Mouse (Mus musculus): ENCODE measurements around the gene Gm9780. TPM values are rescaled to one million over a fixed set of nuclear protein-coding genes. Genes with fewer than 3 reads are reported as not detected.
"Not testable (repeated sequence)": the region's sequence is repeated elsewhere in the genome, so short reads cannot be mapped to it uniquely, and the experiment has no call there.

The Gm9780 gene
- 1 to 10 TPM; 1.9 to 3.7 TPM for total RNA-seq (2021)
- long read RNA-seq, partial matches to known transcripts = 0 of 1 reads
- long read RNA-seq, other reads (novel, unspliced or antisense) = 0 of 1 reads

GRCm38 (mm10) chr14:26042611-26043010 is at the start of gene Gm9780:
TSS of gene Gm9780 (minus strand) at chr14:26042711.
- not testable (repeated sequence) for DNase-seq (ENCODE audit: low spot score in 2 of 2)

DNA sequence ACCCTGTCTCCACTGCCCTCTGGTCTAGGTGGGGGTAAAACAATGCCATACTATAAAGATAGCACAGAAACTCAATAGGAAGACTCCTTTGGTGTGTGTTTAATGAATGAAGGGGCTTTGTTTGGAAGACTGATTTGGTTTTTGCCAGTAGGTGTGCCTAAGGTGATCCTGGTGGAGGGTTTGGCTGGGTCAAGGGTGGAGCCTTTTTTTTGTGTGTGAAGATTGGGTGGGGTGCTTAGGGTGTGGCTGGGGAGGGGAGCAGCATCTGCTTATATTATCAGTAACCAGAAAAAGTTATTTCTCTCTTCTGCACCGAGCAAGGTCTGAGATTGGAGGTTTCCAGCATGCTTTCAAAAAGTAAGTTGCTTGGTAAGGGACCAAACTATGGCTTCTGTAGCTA is 39.5 kb upstream of the Gm9780 start, which contains the start of gene Cphx3:
Cphx3 (plus strand) TSS at position 301 of the 400 bp plus-strand sequence.
- not testable (repeated sequence) for DNase-seq (ENCODE audit: low spot score in 2 of 2)

- DNase-seq (ENCODE audit: low spot score in 2 of 2) = not testable (repeated sequence)
Observed at GRCm38 (mm10) chr14:26081216-26081615, 38.7 kb upstream of the Gm9780 start, which contains the start of gene Cphx2. TSS of gene Cphx2 (plus strand) at chr14:26081516.

GRCm38 (mm10) chr14:26076620-26077390 is 34.3 kb upstream of the Gm9780 start:
- DNase-seq (ENCODE audit: low spot score in 2 of 2) = not testable (repeated sequence)

- DNase-seq (ENCODE audit: low spot score in 2 of 2) = not testable (repeated sequence)
Observed at GRCm38 (mm10) chr14:26067325-26067633, 24.8 kb upstream of the Gm9780 start, which contains the start of gene Tmem254c. TSS of gene Tmem254c (minus strand) at chr14:26067355.

GRCm38 (mm10) chr14:26066574-26067324 is 24.2 kb upstream of the Gm9780 start:
- not testable (repeated sequence) for DNase-seq (ENCODE audit: low spot score in 2 of 2)

GRCm38 (mm10) chr14:26059362-26059761 is 16.9 kb upstream of the Gm9780 start:
- DNase-seq (ENCODE audit: low spot score in 2 of 2) = not testable (repeated sequence)

- not testable (repeated sequence) for DNase-seq (ENCODE audit: low spot score in 2 of 2)
Observed at GRCm38 (mm10) chr14:26058184-26058583, 15.7 kb upstream of the Gm9780 start.

DNA sequence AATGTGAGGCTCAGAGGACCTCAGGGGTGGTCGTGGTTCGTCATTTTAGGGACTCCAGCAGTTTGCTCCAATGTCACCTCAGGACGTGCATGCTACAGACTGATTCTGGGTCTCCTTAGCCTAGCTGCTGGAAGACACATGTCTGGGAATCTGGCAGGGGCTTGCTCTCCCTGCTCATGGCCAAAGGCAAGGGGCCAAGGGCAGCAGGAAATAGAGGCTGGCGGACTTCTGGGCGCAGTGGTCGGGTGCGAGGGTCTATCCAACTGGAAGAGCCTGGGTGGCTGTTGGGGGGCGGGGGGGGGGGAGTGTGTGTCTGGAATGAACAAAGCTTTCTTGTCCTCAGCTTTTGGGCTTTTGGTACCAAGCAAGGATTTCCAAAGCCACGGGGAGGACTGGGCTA is 6.3 kb upstream of the Gm9780 start:
- DNase-seq (ENCODE audit: low spot score in 2 of 2) = not testable (repeated sequence)

DNA sequence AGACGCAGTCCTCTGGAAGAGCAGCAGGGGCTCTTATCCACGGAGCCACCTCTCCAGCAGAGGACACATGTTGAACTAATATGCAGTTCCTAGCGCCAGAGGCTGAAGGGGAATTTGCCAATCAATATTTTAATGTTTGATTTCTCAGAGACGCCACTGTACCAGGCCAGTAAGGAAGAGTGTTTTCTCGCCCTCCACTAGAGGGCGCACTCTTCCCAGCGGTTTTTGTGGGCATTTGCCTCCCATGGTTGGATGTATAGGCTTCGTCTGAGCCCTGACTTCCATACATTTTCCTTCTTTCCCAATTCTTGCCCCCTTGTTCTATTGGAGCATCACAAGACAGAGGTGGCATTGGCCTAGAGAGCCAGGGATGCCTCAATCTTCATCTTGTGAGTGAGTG is 4.5 kb upstream of the Gm9780 start:
- not testable (repeated sequence) for DNase-seq (ENCODE audit: low spot score in 2 of 2)

DNA sequence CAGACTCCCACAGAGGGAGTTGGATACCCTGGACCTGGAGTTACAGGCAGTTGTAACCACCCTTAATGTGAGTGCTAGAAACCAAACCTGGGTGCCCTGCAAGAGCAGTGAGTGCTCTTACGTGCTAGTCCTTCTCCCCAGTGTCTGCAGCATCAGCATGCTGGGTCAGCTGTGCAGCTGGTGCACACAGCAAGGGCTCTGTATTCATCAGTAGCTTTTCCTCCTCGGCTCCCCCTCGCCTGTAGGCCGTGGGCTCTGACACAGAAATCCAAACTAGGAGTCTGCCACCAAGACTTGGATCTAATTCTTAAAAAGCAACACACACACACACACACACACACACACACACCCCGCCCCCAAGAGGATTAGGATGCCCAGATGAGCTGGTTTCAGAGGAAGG is 2.5 kb upstream of the Gm9780 start:
- not testable (repeated sequence) for DNase-seq (ENCODE audit: low spot score in 2 of 2)

DNA sequence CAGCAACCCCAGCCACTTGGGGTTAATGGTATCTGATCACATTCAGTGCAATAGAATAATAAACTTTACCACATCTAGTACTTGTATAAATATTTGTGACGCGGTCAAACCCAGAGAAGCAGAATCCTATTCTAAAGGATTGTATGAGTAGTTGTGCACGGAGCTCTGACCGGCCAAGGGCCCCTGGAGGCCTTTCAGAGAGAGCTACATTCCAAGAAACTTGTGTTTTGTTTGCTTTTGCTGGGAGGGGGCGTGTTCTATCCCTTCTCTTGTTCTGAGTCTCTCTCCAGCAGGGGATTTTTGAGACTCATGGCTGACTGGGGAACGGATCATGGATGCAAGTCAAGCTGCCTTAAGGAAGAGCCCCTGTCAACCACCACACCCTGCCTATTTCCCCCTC is 7.1 kb downstream of the Gm9780 start:
- not testable (repeated sequence) for DNase-seq (ENCODE audit: low spot score in 2 of 2)

DNA sequence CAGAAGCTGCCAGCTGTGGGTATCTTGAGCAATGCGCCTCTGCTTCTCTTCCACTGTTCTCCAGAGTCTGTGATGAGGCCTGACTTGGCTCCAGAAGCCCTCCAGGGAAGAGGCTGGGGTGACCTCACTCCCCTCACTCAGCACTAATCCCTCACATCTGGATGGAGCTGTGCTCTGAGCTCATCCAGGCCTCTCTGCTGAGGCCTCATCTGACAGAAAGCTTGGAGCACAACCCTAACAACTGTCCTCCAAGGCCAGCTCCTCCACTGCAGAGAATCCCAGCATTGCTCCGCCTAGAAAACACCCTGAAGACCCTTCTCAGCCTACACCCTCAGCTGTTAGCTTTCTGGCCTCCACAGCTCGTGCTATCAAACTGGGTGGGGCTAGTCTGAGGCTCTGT is 8.1 kb downstream of the Gm9780 start:
- not testable (repeated sequence) for DNase-seq (ENCODE audit: low spot score in 2 of 2)

- not testable (repeated sequence) for DNase-seq (ENCODE audit: low spot score in 2 of 2)
Observed at GRCm38 (mm10) chr14:26025653-26026052, 16.9 kb downstream of the Gm9780 start.

GRCm38 (mm10) chr14:26022831-26023230 is 19.7 kb downstream of the Gm9780 start:
- DNase-seq (ENCODE audit: low spot score in 2 of 2) = not testable (repeated sequence)

DNA sequence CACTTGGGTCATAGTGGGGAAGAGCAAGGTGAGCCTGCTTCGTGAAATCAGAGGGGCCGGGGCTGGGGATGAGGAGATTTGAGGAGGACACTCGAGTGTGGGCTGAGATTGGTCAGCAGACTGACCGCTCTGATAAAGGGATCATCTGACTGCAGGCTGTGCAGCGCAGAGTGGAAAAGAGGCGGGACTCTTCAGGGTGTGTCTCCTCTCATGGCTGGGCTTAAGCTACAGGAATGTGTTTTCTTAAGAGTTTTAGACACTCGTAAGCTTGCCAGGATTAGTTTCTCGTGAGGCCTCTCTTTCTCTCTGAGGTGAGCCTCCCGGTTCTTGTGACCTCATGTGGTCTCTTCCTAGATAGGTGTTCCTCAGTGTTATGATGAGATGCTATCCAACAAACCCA is 21.0 kb downstream of the Gm9780 start:
- not testable (repeated sequence) for DNase-seq (ENCODE audit: low spot score in 2 of 2)

DNA sequence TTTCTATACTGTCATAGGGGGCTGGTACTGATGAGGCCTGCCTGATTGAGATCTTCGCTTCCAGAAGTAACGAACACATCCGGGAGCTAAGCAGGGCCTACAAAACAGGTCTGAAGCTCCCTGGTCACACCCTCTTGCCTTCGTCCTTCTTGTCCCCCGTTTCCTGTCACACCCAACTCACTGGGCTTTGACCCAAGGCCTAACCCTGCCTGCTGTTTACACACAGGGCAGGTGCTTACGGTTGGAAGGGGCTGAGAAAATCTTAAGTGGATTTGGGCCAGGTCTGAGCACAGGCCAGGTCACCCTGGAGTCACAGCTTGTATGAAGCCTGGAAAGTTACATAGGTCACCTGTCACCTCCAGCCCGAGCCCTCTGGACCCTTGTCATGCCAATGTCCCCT is 26.1 kb downstream of the Gm9780 start:
- DNase-seq (ENCODE audit: low spot score in 2 of 2) = not testable (repeated sequence)

DNA sequence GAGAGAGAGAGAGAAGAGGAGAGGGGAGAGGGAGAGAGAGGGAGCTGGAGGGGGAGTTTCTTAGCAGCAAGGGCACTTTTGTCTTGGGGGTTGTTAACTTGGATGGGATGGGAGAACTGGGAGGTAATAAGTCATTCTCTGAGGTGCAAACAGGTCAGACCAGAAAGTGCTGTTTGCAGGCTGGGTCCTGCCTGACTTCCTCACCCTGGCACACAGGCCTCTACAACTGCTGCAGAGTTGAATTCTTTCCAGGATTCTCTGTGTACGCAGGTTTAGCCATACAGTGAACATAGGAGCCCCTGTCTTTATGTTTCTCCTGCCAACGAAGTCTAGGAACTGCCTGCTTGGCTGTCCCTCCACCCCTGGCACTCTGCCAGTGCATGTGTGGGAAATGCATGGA is 35.0 kb downstream of the Gm9780 start:
- DNase-seq (ENCODE audit: low spot score in 2 of 2) = not testable (repeated sequence)

- DNase-seq (ENCODE audit: low spot score in 2 of 2) = not testable (repeated sequence)
Observed at GRCm38 (mm10) chr14:25981880-25982279, 60.6 kb downstream of the Gm9780 start.

DNA sequence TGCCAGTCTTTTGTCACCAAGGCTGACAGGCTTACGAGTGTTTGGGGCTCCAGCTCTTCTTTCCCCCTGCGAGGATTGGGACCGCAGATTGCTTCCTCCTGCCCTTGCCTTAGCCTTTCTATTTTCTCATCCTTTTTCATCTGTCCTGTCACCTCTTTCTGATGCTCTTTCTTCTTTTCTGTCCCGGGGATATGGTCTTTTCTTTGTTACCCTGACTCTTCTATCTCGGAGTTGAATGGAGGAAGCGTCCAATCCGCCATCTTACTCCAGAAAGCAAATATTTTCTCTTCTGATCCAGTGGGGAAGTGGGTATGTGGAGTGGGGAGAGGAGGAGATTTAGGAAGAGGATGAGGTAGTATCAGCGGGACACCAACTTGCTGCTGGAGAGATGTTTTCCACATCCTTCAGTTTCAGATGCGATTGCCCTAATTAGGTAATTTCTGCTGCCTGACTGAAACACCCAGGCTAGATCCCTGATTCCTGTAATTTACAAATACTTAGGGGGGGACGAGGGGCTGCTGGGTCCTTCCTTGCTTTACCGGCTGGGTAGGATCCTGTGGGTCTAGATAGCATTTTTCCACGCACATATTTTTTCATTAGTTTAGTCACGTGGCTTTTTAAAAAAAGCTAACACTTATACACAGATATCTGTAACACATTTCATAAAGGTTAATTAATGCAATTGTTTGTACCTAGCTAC is 63.1 kb downstream of the Gm9780 start:
- not testable (repeated sequence) for DNase-seq (ENCODE audit: low spot score in 2 of 2)

All from layer of hippocampus, adult 18-20 months (tissue).